Mouse (Mus musculus): Measurements from ENCODE around the gene Peli3. TPM values are rescaled to one million over a fixed set of nuclear protein-coding genes. Genes with fewer than 3 reads are reported as not detected.

Peli3 gene
- 11.6 and 14.6 TPM in 2 replicates for polyA plus RNA-seq (2012; rRNA removed)

GRCm38 (mm10) chr19:4942551-4943252 is at the start of gene Peli3:
Peli3 (minus strand) TSS chr19:4943127.

DNA sequence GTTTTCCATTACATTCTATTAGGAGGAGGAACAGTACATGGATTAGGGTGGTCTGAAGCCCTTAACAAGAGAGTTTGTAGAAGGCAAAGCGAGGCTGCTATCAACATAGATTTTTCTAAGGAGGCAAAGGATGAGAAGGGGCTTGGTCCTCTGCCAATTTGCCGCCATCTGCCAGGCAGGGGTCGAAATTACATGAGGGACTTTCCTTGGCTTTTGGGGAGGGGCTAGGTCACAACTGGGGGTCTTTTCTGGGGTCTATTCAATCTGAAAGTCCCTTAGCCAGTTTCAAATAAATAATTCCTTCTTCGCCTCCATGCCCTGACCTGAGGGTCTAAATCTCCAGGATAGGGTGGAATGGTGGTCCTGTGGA is 47.3 kb upstream of the Peli3 start, which contains the start of gene Npas4:
TSS of gene Npas4 (minus strand) at position 61 of the 370 bp plus-strand sequence.

GRCm38 (mm10) chr19:4961928-4962601 is 19.1 kb upstream of the Peli3 start, which contains the start of gene Mrpl11:
Mrpl11 (plus strand) TSS chr19:4962147.

DNA sequence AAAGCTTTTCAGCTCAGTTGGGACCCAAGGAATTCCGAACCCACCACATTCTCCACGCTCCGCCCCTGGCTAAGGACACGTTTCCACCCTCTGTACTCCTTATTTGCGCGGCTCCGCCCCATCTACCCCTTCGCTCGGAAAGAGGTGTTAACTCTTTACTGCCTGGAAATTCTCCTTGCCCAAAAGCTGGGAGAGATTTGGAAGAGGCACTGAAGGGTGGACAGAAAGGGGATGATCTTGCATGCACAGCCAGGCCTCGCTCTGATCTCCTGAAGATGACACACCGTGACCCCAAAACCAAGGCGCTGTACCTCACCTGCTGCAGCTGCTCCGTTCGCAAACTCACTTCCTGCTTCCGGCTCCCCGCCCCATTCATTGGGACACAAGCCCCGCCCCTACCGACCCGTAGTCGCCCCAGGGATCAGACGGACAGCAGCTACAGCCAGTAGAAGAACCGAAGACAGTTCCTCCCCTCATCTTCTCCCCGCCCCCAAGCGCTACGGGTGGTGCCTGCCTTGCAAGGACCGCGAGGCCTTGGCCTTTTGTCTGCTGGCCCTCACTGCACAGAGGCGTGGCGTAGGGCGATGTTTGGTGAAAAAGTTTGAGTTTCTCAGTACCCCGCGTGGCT is 14.9 kb downstream of the Peli3 start, which contains the start of gene Dpp3:
TSS of gene Dpp3 (minus strand) at position 384 of the 628 bp plus-strand sequence.

DNA sequence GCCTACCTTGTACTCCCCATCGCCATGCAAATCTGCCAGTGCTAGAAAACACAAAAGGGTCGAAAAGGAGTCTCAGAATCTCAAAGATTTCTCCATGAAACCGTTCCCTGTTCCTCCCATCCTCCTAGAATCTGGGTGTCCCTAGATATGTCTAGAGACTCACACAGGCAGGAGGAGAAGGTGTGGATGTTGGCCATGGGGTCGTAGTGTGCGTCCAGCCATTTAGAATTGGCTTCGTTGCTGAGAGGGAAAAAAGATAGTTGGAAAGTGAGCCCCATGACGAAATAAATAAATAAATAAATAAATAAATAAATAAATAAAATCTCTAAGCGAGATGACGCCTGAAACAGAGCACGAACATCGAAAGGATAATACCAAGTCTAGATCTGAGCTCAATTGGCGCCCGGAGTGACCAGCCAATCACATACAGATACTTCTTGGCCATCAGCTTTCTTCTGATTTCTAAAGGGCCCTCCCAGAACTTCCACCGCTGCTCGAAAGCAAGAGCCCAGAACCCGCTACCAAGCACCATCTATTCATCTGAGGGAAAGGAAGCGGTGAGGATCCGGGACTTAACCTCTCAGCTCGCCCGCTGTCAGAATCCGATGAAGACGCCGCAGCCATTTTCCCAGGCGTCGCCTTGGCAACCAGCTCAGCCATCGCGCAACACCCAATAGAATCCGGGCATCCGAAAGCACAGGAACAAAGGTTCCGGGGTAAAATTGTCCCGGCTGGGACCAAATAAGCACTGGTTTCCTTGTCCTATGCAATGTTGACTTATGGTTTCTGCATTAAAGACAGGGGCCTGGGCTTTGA is 36.7 kb downstream of the Peli3 start, which contains the start of gene Bbs1:
TSS of gene Bbs1 (minus strand) at position 650 of the 816 bp plus-strand sequence.

Other genes starting within 250 kb of the Peli3 start
- 7.5 and 7.7 TPM in 2 replicates for gene Gm960, start 244.5 kb downstream of the Peli3 start, polyA plus RNA-seq (2012; rRNA removed)
- 36.9 and 40.5 TPM in 2 replicates for gene Sptbn2, start 232.0 kb downstream of the Peli3 start, polyA plus RNA-seq (2012; rRNA removed)
- 65.3 and 74.3 TPM in 2 replicates for gene Rbm4b, start 186.6 kb downstream of the Peli3 start, polyA plus RNA-seq (2012; rRNA removed)
- 117 and 122 TPM in 2 replicates for gene Rbm4, start 149.2 kb downstream of the Peli3 start, polyA plus RNA-seq (2012; rRNA removed)
- gene Gm21992, start 131.5 kb downstream of the Peli3 start, polyA plus RNA-seq (2012; rRNA removed): 10.6 and 11.3 TPM in 2 replicates
- gene Rbm14, start 131.5 kb downstream of the Peli3 start, polyA plus RNA-seq (2012; rRNA removed): 45.3 and 49.8 TPM in 2 replicates
- gene Ccs, start 103.8 kb downstream of the Peli3 start, polyA plus RNA-seq (2012; rRNA removed): 42.6 and 45.4 TPM in 2 replicates
- gene Ccdc87, start 103.8 kb downstream of the Peli3 start, polyA plus RNA-seq (2012; rRNA removed): 0.95 and 0.98 TPM in 2 replicates
- 77.2 and 77.8 TPM in 2 replicates for gene Ctsf, start 88.0 kb downstream of the Peli3 start, polyA plus RNA-seq (2012; rRNA removed)
- 1.1 and 2.5 TPM in 2 replicates for gene Actn3, start 65.2 kb downstream of the Peli3 start, polyA plus RNA-seq (2012; rRNA removed)
- 34.2 and 37.1 TPM in 2 replicates for gene Zdhhc24, start 64.5 kb downstream of the Peli3 start, polyA plus RNA-seq (2012; rRNA removed)
- gene Bbs1, start 36.5 kb downstream of the Peli3 start, polyA plus RNA-seq (2012; rRNA removed): 19.7 and 23.0 TPM in 2 replicates
- 89.2 and 90.6 TPM in 2 replicates for gene Dpp3, start 14.8 kb downstream of the Peli3 start, polyA plus RNA-seq (2012; rRNA removed)
- gene Mrpl11, start 19.0 kb upstream of the Peli3 start, polyA plus RNA-seq (2012; rRNA removed): 93.3 and 102 TPM in 2 replicates
- gene Npas4, start 47.2 kb upstream of the Peli3 start, polyA plus RNA-seq (2012; rRNA removed): 7.7 and 9.5 TPM in 2 replicates
- gene Slc29a2, start 80.7 kb upstream of the Peli3 start, polyA plus RNA-seq (2012; rRNA removed): 39.3 and 39.8 TPM in 2 replicates
- gene B4gat1, start 95.7 kb upstream of the Peli3 start, polyA plus RNA-seq (2012; rRNA removed): 56.5 and 59.7 TPM in 2 replicates
- gene AC124502.3, start 95.8 kb upstream of the Peli3 start, polyA plus RNA-seq (2012; rRNA removed): 3.2 TPM in 2 replicates
- 24.9 and 25.9 TPM in 2 replicates for gene Brms1, start 98.2 kb upstream of the Peli3 start, polyA plus RNA-seq (2012; rRNA removed)
- gene Rin1, start 107.4 kb upstream of the Peli3 start, polyA plus RNA-seq (2012; rRNA removed): 3.1 and 3.9 TPM in 2 replicates
- gene Cd248, start 125.0 kb upstream of the Peli3 start, polyA plus RNA-seq (2012; rRNA removed): 8.3 and 9.9 TPM in 2 replicates
- gene Tmem151a, start 142.4 kb upstream of the Peli3 start, polyA plus RNA-seq (2012; rRNA removed): 24.0 and 25.4 TPM in 2 replicates
- gene Yif1a, start 145.4 kb upstream of the Peli3 start, polyA plus RNA-seq (2012; rRNA removed): 48.7 and 56.5 TPM in 2 replicates
- gene Cnih2, start 155.4 kb upstream of the Peli3 start, polyA plus RNA-seq (2012; rRNA removed): 463 and 505 TPM in 2 replicates
- gene Rab1b, start 163.9 kb upstream of the Peli3 start, polyA plus RNA-seq (2012; rRNA removed): 152 and 160 TPM in 2 replicates
- 104 and 108 TPM in 2 replicates for gene Klc2, start 175.4 kb upstream of the Peli3 start, polyA plus RNA-seq (2012; rRNA removed)

All from central nervous system, embryonic 18 days (tissue).